31 mouse cellular contexts compared by ENCODE assay signal in the genomic region with DNA sequence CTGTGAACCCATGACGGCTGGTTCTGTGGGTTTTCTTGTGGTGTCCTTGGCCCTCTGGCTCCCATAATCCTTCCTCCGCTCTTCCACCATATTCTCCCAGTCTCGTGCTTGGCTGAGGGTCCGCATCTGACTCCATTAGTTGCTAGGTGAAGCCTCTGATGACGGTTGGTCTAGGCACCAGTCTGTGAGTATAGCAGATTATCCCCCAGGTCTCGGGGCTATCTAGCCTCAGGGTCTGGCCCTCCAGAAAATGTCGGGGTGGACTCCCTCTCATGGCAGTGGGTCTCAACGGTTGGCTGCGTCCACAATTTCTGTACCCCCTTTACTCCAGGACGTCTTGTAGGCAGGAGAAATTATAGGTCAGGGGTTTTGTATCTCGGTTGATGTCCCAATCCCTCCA.
A peak's percentile ranks its signal among the peaks of the same experiment; 100 is the strongest.
DNase-seq lines count a peak whose midpoint lies in the region; ATAC-seq and TF ChIP-seq lines count a peak whose summit lies in the region.
"Had no signal": no experiment of that assay in that cellular context is flagged by ENCODE, and none has a peak within 500 bp of the region (broad histone marks: within the 10 kb centered on the region; RNA-seq: fewer than 3 reads in every experiment).

No protein-coding gene starts in this region.

- H3K36me3 ChIP-seq in kidney, embryonic 14.5 days (ENCODE audit: control insufficient read depth, insufficient read depth, low read length) = no peaks in the 10 kb centered on the region
- no peaks in the 10 kb centered on the region for H3K36me3 ChIP-seq in midbrain, embryonic 11.5 days (ENCODE audit: control insufficient read depth, insufficient read depth, low read length)
- H3K36me3 ChIP-seq in midbrain, embryonic 16.5 days (ENCODE audit: control insufficient read depth, insufficient read depth, low read length) = no peaks in the 10 kb centered on the region
- H3K36me3 ChIP-seq in intestine, embryonic 15.5 days = no peaks in the 10 kb centered on the region
- H3K36me3 ChIP-seq in stomach, postnatal 0 days (ENCODE audit: control insufficient read depth, insufficient read depth, low read length) = no peaks in the 10 kb centered on the region
- H3K36me3 ChIP-seq: forebrain, embryonic 12.5 days; hindbrain, embryonic 12.5 days; limb, embryonic 13.5 days; liver, embryonic 12.5 days; midbrain, embryonic 10.5 days; neural tube, embryonic 12.5 days had no signal

- TF ChIP-seq EP300 in stomach, postnatal 0 days (optimal IDR thresholded peaks at IDR 0.05) = no peak

- ATAC-seq in kidney, embryonic 14.5 days (ENCODE audit: low FRiP score, low TSS enrichment) = no peak
- no peak for ATAC-seq in midbrain, embryonic 11.5 days (ENCODE audit: low FRiP score)
- no peak for ATAC-seq in midbrain, embryonic 16.5 days
- no peak for ATAC-seq in intestine, embryonic 15.5 days
- no peak for ATAC-seq in stomach, postnatal 0 days (ENCODE audit: low FRiP score, low TSS enrichment)
- ATAC-seq: CD4-positive, CD25-positive, alpha-beta regulatory T cell, adult 4 months; hindbrain, postnatal 0 days; liver, embryonic 12.5 days; liver, postnatal 0 days had no signal

- H3K9ac ChIP-seq in kidney, embryonic 14.5 days (ENCODE audit: low read depth, low read length) = no peak overlapping the region
- H3K9ac ChIP-seq in midbrain, embryonic 11.5 days (ENCODE audit: low read length) = no peak overlapping the region
- H3K9ac ChIP-seq in midbrain, embryonic 16.5 days (ENCODE audit: low read depth, low read length) = no peak overlapping the region
- no peak overlapping the region for H3K9ac ChIP-seq in intestine, embryonic 15.5 days
- H3K9ac ChIP-seq in stomach, postnatal 0 days (ENCODE audit: low read length) = no peak overlapping the region
- H3K9ac ChIP-seq: forebrain, embryonic 12.5 days; hindbrain, embryonic 12.5 days; limb, embryonic 13.5 days; liver, embryonic 12.5 days; liver, postnatal 0 days; neural tube, embryonic 12.5 days had no signal

- no peaks in the 10 kb centered on the region for H3K27me3 ChIP-seq in kidney, embryonic 14.5 days (ENCODE audit: control insufficient read depth, insufficient read depth, low read length)
- H3K27me3 ChIP-seq in midbrain, embryonic 11.5 days (ENCODE audit: control insufficient read depth, insufficient read depth, low read length) = no peaks in the 10 kb centered on the region
- H3K27me3 ChIP-seq in midbrain, embryonic 16.5 days (ENCODE audit: control insufficient read depth, insufficient read depth, low read depth, low read length) = no peaks in the 10 kb centered on the region
- no peaks in the 10 kb centered on the region for H3K27me3 ChIP-seq in intestine, embryonic 15.5 days (replicated peaks)
- H3K27me3 ChIP-seq in stomach, postnatal 0 days (ENCODE audit: control insufficient read depth, insufficient read depth, low read length) = no peaks in the 10 kb centered on the region
- H3K27me3 ChIP-seq: forebrain, embryonic 12.5 days; hindbrain, embryonic 12.5 days; limb, embryonic 13.5 days; liver, embryonic 12.5 days; neural tube, embryonic 12.5 days had no signal

- H3K9me3 ChIP-seq in kidney, embryonic 14.5 days (ENCODE audit: control insufficient read depth, low read length) = no peaks in the 10 kb centered on the region
- no peaks in the 10 kb centered on the region for H3K9me3 ChIP-seq in midbrain, embryonic 11.5 days (ENCODE audit: control insufficient read depth, low read length)
- no peaks in the 10 kb centered on the region for H3K9me3 ChIP-seq in midbrain, embryonic 16.5 days (replicated peaks; ENCODE audit: control insufficient read depth, low read length, poor library complexity, severe bottlenecking)
- no peaks in the 10 kb centered on the region for H3K9me3 ChIP-seq in intestine, embryonic 15.5 days
- H3K9me3 ChIP-seq in stomach, postnatal 0 days (ENCODE audit: control insufficient read depth, low read length) = no peaks in the 10 kb centered on the region
- H3K9me3 ChIP-seq: forebrain, embryonic 12.5 days; hindbrain, embryonic 12.5 days; limb, embryonic 13.5 days; liver, embryonic 12.5 days; midbrain, embryonic 10.5 days; neural tube, embryonic 12.5 days had no signal

- DNase-seq in kidney, postnatal 36 days = no peak
- peak; percentile 75 for DNase-seq in midbrain, embryonic 11.5 days (ENCODE audit: low spot score, missing footprints)
- DNase-seq in stomach, postnatal 0 days (ENCODE audit: low spot score) = no peak
- DNase-seq in embryo, embryonic 9.5 days (ENCODE audit: extremely low spot score) = no peak
- DNase-seq: cerebellum, adult 8-10 months; cerebellum, postnatal 25 days; gastrocnemius, postnatal 10 days; kidney, adult 18-20 months; kidney, postnatal 10 days; liver, postnatal 0 days; lung, postnatal 14 days; right cerebral cortex, adult 18-20 months; spleen, adult 18-20 months; thymus, adult 2 months; thymus, postnatal 36 days had no signal

- no peak overlapping the region for H3K4me3 ChIP-seq in kidney, embryonic 14.5 days (ENCODE audit: low read length)
- H3K4me3 ChIP-seq in midbrain, embryonic 11.5 days (ENCODE audit: low read depth, low read length) = no peak overlapping the region
- H3K4me3 ChIP-seq in midbrain, embryonic 16.5 days (ENCODE audit: low read depth, low read length) = no peak overlapping the region
- no peak overlapping the region for H3K4me3 ChIP-seq in intestine, embryonic 15.5 days (replicated peaks)
- no peak overlapping the region for H3K4me3 ChIP-seq in stomach, postnatal 0 days (ENCODE audit: low read depth, low read length)
- H3K4me3 ChIP-seq: erythroblast, embryonic 14.5 days; forebrain, embryonic 12.5 days; hindbrain, embryonic 12.5 days; layer of hippocampus, adult 2 months; left cerebral cortex, adult 2 months; limb, embryonic 13.5 days; liver, embryonic 12.5 days; midbrain, embryonic 10.5 days; myocyte; neural tube, embryonic 12.5 days had no signal

- WGBS in kidney, embryonic 14.5 days = 90% methylated on average over 11 of the region's 11 CpGs
- WGBS in midbrain, embryonic 11.5 days = 89% methylated on average over 11 of the region's 11 CpGs
- WGBS in midbrain, embryonic 16.5 days = 93% methylated on average over 11 of the region's 11 CpGs
- WGBS in intestine, embryonic 15.5 days = 85% methylated on average over 11 of the region's 11 CpGs
- WGBS in stomach, postnatal 0 days = 82% methylated on average over 11 of the region's 11 CpGs

- H3K4me2 ChIP-seq in kidney, embryonic 14.5 days (replicated peaks; ENCODE audit: low read depth, low read length) = no peak overlapping the region
- no peak overlapping the region for H3K4me2 ChIP-seq in midbrain, embryonic 11.5 days
- H3K4me2 ChIP-seq in midbrain, embryonic 16.5 days (ENCODE audit: low read length) = no peak overlapping the region
- H3K4me2 ChIP-seq in intestine, embryonic 15.5 days (replicated peaks) = no peak overlapping the region
- no peak overlapping the region for H3K4me2 ChIP-seq in stomach, postnatal 0 days (replicated peaks; ENCODE audit: low read depth)
- H3K4me2 ChIP-seq: forebrain, embryonic 12.5 days; heart, embryonic 11.5 days; hindbrain, embryonic 12.5 days; limb, embryonic 13.5 days; liver, embryonic 12.5 days; neural tube, embryonic 12.5 days had no signal

- H3K4me1 ChIP-seq in kidney, embryonic 14.5 days (ENCODE audit: control insufficient read depth, insufficient read depth, low read length) = no peaks in the 10 kb centered on the region
- H3K4me1 ChIP-seq in midbrain, embryonic 11.5 days (ENCODE audit: control insufficient read depth, insufficient read depth, low read length) = no peaks in the 10 kb centered on the region
- H3K4me1 ChIP-seq in midbrain, embryonic 16.5 days (ENCODE audit: control insufficient read depth, insufficient read depth, low read length) = no peaks in the 10 kb centered on the region
- peaks cover 11% of the 10 kb centered on the region; the same call in 1 of the 2 replicates for H3K4me1 ChIP-seq in intestine, embryonic 15.5 days (replicated peaks)
- no peaks in the 10 kb centered on the region for H3K4me1 ChIP-seq in stomach, postnatal 0 days (replicated peaks; ENCODE audit: control insufficient read depth, insufficient read depth)
- H3K4me1 ChIP-seq: forebrain, embryonic 12.5 days; hindbrain, embryonic 12.5 days; liver, embryonic 12.5 days; midbrain, embryonic 10.5 days; neural tube, embryonic 12.5 days had no signal

- no peak for TF ChIP-seq CTCF in stomach, postnatal 0 days (IDR thresholded peaks at IDR 0.05; ENCODE audit: low read depth)

- peak overlapping the region; percentile 77; the same call in 1 of the 2 replicates for H3K27ac ChIP-seq in kidney, embryonic 14.5 days (ENCODE audit: low read depth, low read length)
- no peak overlapping the region for H3K27ac ChIP-seq in midbrain, embryonic 11.5 days (ENCODE audit: low read depth, low read length)
- no peak overlapping the region for H3K27ac ChIP-seq in midbrain, embryonic 16.5 days (ENCODE audit: low read length)
- peak overlapping the region; percentile 82 for H3K27ac ChIP-seq in intestine, embryonic 15.5 days
- H3K27ac ChIP-seq in stomach, postnatal 0 days (replicated peaks) = peak overlapping the region; percentile 50
- H3K27ac ChIP-seq: forebrain, embryonic 12.5 days; hindbrain, embryonic 12.5 days; hindbrain, postnatal 0 days; layer of hippocampus, adult 2 months; left cerebral cortex, adult 2 months; limb, embryonic 13.5 days; liver, embryonic 12.5 days; midbrain, embryonic 10.5 days; neural tube, embryonic 12.5 days had no signal

Comparison
In these comparisons a context has a peak if more than half of its experiments do, and no peak if none do; other contexts are left out.
1. H3K27ac ChIP-seq: peak in kidney, embryonic 14.5 days (single experiment), intestine, embryonic 15.5 days (single experiment) and stomach, postnatal 0 days (single experiment); none in midbrain, embryonic 11.5 days (single experiment) and midbrain, embryonic 16.5 days (single experiment).